Mouse (Mus musculus) stomach, postnatal 0 days (tissue): Measurements from ENCODE around the gene Ccdc148.

ENCODE experiments used
- CTCF ChIP-seq: IDR thresholded peaks from 2 replicates; pipeline ENCODE4 v1.5.1; 2016; ENCODE audit warnings: antibody characterized with exemption, low read depth, mild to moderate bottlenecking, moderate library complexity
- EP300 ChIP-seq: optimal IDR thresholded peaks from 2 replicates; pipeline ENCODE3; 2016; ENCODE audit warnings: antibody characterized with exemption

GRCm38 (mm10) chr2:58787360-58787759 is 373.1 kb downstream of the Ccdc148 start:
- TF ChIP-seq CTCF (no peak), EP300 (no peak)
